Mouse (Mus musculus) small intestine, adult 2 months (tissue): ENCODE data around the gene Smc3.

Experiments used
- CTCF ChIP-seq: fragments of 200-500 bp; IDR thresholded peaks from 2 replicates; pipeline ENCODE4 v1.5.1; 2012; ENCODE audit warnings: low read depth, mild to moderate bottlenecking, control low read depth, inconsistent platforms, low read length, moderate library complexity, mixed read lengths; ENCODE audit not compliant: insufficient replicate concordance, insufficient read length; ENCODE audit errors: extremely low read depth
- POLR2A ChIP-seq: fragments of 200-500 bp; IDR thresholded peaks from 2 replicates; pipeline ENCODE4 v1.6.1; 2012; ENCODE audit warnings: low read depth, mild to moderate bottlenecking, control low read depth, inconsistent platforms, low read length, moderate library complexity

- no peak for TF ChIP-seq CTCF
- TF ChIP-seq POLR2A = no peak
Measured at GRCm38 (mm10) chr19:53557267-53557936, 42.8 kb upstream of the Smc3 start.
